Mouse (Mus musculus) embryo, embryonic 10 days (tissue): ENCODE data around the gene Arid5b.

Experiments used
- DNase-seq: peaks from one replicate; pipeline ENCODE4 v3.0.0-alpha.2; 2015; ENCODE audit warnings: low spot score

Arid5b gene

DNA sequence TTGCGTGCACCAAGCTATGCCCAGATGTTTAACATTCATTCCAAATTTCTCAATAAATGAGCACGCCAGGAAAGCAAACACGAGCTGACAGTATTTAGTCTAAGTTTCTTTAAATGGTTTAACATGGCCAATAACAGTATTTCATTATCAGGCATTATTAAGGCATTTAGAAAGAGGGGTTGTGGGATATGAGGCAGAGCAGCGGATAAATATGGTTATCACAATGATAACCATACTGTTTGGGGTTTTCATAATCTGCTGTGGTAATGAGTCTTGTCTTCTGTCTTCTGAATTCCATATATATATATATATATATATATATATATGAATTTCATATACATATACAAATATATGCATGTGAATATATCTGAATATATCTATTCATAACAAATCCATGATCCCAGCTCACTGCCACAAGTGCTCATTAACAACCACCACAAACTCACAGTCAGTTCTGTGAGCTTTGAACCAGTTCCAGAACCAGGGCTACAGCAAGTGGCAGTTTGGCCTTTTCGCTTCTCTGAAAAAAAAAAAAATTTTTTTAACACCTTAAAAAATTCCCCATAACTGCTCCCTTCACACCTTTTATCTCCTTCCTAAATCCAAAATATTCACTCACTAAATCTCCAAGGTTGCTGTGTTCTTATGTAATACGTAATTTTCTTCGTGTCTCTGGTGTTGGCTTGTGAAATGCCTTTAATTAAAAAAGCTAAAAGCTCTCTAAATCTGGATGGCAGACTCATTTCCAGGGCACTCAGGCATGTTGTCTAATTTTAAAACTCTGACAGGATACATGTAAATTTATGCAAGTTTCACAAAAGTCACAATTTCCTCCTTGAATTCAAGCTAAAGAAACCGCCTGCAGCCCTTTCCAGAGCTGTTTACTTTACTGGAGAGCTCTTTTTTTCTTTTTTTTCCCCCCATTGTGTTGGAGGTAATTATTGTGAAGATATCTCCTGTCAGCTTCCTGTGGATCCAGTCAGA is 113.5 kb downstream of the Arid5b start:
- DNase-seq, result no peak

DNA sequence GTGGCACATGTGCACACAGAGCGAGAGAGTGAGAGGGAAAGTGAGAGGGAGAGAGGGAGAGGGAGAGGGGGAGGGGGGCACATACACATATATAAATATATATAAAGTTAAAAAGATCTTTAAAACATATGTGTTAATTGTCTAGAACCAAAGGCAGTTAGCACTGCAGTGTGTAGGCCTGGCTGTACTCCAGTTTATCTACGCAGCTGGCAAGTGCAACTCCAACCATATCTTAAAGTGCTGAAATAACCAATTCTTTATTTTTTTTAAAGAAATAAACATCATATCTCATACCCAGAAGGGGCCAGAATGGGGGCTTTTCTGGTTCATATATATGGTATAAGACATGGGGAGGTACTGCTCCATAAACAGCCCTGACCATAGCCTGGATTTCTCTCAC is 114.4 kb downstream of the Arid5b start:
- no peak for DNase-seq

DNA sequence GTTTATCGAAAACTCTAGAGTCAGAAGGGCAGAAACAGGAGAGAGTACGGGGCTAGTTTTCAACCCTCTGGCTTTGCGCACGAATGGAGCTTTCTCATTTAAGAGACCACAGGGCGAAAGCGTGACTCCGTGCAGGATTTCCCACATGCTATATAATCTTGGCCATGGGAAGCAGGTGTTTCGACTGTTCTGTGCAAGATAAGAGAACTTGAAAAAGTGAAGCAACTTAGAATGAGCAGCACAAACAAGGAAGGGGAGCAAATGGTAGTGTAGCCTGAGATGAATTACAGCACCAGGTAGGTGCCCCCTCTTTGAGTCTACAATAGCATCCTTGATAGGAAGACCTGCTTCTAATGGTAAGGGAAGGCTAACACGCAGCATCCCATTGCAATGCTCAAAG is 118.8 kb downstream of the Arid5b start:
- no peak for DNase-seq

DNA sequence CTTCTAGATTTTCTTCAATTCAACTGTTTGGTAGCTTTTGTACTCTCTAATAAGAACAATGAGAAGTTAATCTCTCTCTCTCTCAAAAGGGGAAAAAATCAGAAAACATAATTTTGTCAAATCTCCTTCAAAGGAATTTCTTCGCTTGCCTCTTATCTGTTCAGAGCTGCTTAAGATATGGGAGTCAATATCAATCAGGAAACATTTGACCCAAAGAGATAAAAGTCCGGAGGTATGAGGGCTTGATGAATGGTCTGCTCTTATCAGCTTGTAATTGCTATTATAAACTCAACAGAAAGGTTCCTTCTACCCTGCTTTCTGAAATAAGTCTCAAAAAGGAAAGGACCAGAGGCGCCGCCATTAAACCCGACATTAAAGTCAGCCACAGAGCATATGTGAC is 120.0 kb downstream of the Arid5b start:
- no peak for DNase-seq

DNA sequence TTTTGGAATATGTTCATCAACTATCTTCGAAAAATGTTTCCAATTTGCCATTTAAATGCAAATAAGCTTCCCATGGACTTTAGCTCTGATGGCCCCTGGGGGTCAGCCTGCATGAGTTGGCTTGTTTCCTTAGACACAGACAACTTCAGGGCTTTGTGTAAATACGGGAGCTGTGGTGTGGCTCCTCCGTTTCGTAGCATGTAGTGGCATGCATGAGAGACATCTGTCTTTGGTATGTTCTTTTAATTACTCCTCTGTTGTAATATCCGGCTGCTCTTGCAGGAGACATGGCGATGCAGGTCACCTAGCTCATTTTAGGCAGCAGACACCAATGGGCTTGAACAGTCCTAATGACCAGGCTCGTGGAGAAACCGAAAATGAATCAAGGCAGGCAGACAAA is 121.0 kb downstream of the Arid5b start:
- DNase-seq, result no peak

DNA sequence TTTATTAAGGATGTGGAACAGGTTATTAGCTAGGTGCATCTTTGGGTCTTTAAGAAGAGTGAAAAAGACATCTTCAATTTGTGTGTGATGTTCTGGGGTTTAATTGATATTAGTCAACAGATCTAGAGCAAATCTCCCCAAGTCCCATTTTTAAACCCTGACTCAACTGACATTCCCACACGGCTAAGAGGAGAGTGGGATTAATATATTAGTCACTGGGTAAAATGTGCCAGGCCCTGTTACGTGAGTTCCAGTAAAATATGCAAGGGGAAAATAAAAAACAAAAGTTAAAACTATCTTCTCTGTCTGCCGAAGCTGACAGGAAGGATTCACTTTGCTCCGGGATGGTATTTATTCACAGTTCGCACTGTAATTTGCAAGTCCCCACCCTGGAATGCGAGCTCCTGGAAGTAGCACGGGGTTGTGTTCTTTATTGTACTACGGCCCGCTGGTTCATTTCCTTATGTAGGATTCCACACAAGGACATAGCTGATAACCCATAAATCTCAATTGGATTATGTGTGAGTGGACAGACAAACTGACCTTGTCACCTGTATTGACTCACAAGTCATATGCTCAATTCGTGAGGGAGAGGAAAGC is 121.8 kb downstream of the Arid5b start:
- DNase-seq, result no peak

DNA sequence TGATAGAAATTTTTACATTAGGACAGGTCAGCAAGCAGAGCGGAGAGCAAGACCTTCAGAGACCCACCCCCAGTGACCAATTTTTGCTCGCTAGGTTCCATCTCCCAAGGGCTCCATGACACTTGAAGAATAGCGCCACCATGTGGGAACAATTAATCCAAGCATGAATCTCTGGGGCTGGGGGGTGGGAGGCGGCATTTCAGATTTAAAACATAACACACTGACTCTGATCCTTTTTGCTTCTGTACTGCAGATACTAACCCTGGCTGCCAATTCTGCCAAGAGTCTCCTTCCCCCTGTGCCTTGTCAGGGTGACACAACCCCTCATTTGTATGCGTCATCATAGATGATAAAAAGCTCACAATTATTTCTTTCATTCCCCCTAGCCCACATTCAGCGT is 122.4 kb downstream of the Arid5b start:
- DNase-seq, result no peak

DNA sequence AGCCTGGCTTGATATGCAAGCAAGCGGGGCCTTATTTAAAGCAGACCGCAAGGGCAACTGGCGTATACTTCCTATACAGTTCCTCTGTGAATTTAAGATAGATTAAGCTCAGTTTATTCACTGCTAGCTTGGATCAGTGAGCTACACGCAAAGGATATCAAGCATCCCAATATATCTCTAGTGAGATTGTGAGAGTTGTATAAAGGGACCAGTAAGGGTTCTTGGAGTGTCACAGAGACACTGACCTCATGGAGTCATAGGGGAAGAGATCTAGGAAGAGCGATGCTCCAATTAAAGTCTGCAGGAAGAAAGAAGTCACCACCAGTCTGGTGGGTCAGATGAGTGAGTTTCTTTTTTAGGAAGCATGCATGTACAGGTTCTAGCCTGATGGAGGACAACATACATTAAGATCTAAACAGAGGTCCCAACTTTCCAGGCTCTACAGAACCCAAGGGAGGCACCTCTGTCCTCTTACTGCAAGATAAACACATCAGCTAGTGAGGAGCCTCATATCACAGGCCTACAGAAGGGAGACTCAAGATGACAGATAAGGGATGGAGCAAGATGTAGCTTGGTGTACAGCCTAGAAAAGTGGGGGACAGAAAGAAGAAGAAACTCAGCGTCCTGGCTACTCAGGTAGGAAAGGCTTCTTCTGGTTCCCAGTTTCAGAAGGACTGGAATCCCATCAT is 123.0 kb downstream of the Arid5b start:
- no peak for DNase-seq

DNA sequence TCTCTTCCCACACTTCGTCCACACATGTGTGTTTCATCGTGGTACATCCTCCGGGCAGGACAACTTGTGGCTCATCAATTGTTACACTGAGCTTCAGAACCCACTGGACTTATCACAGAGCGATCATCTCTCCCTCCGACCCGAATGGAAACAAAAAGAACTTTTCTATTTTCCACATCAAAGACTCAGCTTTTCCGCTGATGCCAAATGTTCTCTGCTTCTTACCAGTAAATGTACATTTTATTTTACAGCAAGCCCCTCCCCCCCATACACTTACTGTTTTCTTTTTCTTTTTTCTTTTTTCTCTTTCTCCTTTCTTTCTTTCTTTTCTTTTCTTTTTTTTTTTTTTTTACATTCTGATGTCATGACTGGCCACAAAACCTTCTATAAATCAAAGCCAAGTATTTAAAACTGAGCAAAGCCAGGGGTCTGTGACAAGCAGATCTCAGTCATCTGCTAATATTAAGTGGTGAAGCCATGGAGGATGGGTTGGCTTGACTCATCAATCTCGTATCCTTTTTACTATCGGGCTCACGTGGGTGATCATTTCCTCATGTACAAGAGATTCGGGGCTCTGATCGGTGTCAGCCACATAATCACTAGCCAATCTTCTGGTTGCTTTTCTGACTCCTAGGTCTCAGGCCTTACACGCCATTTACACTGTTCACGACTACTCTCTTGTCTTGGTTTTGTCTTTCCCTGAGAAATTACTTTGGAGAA is 124.3 kb downstream of the Arid5b start:
- DNase-seq, result no peak

DNA sequence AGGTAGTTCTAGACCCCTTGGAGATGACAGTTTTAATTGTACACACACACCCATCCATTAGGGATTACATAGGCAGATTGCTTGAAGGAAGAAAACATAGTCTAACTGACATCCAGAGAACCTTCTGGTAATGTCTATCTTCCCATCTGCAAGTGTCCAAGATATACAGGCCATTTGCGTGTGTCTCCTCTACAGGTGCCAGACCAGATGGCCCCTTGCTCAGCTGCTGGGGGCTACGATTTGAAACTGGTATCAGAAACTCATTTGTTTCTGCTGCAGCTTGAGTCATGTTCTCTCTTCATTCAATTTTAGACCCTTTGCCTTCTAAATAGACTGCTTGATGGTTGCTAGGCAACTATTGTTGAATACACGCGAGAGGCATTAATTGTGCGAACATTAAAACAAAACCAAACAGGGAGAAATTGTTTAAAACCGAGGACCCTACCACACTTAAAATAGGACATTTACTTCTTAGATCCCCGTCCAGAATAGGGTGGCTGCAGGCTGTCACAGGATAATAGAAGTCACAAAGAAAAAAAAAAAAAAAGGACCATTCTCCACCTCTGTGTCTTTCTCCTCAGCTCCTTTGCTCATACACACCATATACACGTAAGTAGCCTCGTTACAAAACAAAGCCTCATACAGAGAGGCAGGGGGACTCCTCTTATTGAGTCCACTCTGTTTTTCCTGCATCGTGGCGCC is 125.0 kb downstream of the Arid5b start:
- DNase-seq, result no peak

DNA sequence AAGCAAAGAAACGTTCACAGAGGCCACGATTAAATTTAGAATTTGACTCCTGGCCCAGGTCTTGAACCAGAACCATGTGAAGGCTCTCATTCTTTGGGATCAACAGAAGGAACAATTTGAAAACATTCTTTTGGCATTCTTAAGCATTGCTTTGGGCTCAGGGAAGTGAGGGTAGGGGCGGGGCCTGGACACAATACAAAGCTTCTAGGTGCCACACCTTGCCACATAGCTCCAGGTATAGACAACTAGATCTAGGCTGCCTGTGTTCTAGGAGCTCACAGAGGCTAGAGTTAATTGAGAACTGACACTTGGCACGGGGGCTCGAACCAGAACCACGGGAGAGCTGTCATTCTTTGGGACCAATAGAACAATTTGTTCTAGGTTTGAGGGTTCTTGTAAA is 130.0 kb downstream of the Arid5b start:
- no peak for DNase-seq

DNA sequence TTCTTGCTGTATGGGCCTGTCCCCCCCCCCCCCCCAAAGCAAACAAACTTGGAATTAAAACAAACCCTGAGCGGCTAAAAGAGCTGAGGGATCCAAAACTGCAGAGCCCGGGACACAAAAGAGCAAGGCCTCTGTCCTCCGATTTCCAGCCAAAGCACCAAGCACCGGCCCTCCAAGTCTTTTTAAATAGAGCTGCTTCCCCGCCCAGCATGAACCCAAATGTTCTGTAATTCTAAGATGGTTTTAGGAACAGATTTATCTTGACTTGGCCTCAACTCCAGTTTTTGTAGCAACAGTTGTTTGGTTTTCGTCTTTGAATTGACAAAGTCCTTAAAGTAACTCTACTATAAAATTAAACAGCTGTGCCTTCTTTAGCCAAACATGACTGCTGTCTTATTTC is 130.8 kb downstream of the Arid5b start:
- DNase-seq, result no peak

DNA sequence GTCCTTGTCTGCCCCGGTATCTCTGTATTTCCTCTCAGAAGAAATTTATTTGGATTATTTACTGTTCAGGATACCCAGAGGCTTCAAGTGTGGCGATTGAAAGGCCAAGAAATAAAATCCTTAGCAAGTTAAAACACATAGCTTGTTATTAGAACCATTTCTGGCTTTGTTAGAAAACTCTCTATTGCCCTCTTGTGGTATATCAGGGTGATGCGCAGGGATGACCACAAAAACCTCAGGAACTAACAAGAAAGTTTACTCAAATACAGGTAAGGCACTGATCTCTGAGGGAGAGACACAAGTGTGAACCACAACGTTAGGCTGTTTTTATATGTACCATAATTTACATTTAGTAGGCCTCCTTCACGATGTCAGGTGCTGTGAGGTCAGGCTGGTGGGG is 131.7 kb downstream of the Arid5b start:
- DNase-seq, result peak; percentile 68

DNA sequence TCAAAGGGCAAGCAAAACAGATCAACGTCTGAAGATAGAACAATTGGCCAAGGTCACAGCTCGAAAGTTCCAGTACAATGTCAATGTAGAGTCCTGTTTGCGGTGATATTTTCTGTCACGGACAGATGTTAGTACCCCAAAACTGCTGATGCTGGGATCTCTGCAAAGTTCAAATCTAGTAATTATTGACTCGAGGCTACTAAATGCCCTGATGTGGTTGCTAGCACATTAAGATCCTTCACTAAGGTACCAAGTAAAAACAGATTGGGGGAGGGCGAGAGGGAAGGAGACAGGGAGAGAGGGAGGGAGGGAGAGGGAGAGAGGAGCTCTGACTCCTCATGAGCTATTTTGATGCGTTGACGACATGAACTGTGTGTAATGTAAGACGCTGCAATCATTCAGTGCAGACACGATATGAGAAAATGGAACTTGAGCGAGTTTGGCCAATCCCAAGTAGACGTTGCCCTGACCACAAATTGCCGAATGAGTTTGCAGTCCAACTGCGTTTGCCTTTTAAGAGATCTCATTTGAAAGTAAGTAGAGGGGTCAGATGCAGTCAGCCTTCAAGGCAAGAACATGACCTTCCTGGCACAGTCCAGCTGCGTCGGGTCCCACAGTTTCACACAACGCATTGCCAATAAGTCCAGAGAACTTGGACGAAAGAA is 133.1 kb downstream of the Arid5b start:
- no peak for DNase-seq

DNA sequence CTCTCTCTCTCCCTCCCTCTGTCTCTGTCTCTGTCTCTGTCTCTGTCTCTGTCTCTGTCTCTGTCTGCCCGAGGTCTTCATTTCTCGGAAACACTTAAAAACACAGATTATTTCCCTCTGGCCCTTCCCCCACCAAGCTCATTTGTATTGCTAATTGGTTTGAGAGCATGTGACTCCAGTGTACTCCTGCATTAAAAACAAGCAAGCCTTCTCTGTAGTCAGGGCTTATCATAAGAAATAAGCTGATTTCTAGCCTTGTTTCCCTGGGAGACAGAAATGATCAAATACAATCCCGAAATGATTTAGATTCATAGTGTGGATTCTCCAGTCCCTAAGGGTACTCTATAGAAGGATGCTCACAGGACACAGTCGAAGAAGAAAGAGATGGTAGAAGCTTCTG is 136.0 kb downstream of the Arid5b start:
- DNase-seq, result no peak

DNA sequence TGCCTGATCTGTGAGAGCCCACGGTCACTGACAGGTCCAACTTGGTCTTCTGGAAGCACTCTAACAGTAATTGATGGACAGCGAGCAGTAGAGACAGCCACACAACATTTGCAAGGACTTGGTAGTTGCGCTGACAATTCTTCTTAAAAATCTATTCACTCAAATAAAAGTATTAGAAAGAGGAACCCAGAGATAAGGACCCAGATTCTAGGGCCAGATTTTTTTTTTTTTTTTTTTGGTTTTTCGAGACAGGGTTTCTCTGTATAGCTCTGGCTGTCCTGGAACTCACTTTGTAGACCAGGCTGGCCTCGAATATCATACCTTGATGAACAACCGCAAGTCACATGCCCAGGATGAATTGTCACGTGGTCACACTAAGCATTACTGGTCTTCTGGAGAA is 137.0 kb downstream of the Arid5b start:
- DNase-seq, result no peak

DNA sequence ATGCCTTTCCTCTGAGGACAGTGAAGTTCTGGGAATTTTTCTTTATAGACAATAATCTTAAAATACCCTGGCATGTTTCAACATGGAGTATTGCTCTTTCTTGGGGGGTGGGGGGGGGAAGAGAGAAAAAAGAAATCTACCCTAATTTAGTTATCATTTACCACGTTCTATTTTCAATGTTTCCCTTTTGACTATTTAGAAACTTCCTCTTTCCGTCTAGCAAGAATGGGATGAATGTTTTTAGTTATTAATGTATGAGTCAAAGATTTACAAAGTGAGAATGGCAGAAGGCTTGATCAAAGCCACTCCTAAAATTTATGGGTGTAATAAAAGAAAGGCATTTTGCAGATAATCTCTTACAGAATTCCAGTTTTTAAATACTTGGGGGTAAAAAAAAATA is 137.7 kb downstream of the Arid5b start:
- no peak for DNase-seq

DNA sequence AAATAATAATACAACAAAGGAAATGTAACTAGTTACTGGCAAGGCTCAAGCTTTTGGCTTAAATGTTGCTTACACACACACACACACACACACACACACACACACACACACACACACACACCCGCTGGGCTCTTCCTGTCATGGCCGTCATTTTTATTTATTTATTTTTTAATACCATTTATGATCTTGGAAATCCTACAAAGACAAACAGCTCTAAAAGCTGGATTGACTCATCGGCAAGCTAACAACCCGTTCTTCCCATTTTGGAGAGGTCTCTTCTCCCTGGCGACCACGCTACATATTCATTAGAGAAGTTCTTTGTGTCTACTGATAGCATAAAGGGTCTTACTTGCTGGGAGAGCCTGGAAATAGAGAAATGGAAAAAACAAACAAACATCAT is 138.2 kb downstream of the Arid5b start:
- DNase-seq, result no peak

DNA sequence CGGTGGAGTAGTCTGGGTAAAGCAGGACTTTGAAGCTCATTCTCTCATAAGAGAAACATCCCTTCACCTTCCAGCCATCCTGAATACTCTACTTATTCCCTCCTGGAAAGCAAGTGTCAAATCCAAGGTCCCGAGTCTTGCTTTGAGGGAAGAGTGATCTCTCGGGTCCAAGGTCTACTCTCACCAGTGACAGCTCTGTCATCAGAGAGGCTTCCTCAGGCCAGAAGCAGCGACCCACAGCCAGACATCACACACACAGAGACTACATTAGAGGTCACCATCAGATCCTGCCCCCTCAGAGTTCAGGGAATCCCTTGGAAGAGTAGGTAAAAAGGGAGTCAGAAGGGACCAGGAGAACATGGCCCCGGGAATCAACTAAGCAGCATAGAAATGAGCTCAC is 140.4 kb downstream of the Arid5b start:
- DNase-seq, result no peak

DNA sequence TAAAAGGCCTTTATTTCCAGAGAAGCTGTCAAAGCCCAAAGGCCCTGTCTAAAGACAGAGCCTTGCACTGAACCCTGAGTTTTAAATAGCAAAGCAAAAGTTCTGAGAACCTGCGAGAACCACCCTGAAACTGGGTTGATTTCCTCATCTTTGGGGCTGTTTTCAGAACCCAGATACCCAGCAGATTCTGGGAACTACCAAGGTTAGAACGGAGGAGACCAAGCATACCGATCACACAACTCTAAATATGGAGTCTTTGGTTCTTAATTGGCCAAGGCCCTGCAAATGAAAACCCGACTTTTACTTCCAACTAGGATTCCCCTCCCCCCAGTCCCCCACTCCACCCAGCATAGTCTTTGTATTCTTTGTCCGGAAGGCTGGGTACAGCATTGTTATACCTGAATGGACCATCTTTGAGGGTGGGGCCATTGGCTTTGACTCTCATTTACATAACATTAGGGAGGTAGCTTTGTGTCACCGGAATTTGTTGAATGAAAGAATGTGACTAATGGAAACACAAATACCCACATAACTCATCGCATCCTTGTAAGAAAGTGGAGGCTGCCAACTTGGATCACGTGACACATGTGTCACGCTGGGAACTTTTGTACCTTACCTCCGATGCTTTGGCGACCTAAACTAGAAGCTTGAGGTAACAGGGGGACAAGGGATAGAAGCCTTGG is 141.2 kb downstream of the Arid5b start:
- DNase-seq, result peak; percentile 57
